Mouse (Mus musculus) heart, postnatal 4 days (tissue): ENCODE measurements at regions not wholly inside any gene's neighbourhood (a gene's known extent, or its start where the extent isn't known, plus 50 kb on each side); places are given as distances from the start of the nearest gene placed in this dataset.

Experiments
- DNase-seq: peaks from one replicate; pipeline ENCODE4 v3.0.0; 2021

DNA sequence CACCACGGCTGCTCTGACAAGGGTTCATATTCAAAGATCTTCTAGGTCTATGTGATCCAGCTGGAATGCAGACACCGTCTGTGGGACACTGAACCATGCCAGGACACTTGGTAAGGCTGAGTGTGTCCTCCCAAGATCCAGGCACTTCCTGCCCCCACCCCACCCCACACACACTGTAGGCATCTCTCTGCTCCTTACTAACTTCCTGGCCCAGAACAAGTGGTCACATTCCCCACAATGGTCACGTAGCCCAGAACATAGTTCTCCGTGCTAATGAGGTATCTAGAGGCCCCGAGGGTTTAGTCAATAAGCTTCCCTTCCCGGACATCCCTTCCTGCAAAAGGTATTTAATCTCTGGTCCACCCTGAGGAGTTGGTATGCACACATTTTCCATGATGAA is 54.5 kb upstream of the Cav2 start:
- DNase-seq = peak; percentile 18
